ENCODE assay signal across 10 mouse cellular contexts in genomic region chr5:34932458-34932806, GRCm38 (mm10). TPM values are rescaled to one million over a fixed set of nuclear protein-coding genes. Genes with fewer than 3 reads are reported as not detected.
DNase-seq lines count a peak whose midpoint lies in the region; ATAC-seq and TF ChIP-seq lines count a peak whose summit lies in the region.
"Had no signal": no experiment of that assay in that cellular context is flagged by ENCODE, and none has a peak within 500 bp of the region (broad histone marks: within the 10 kb centered on the region; RNA-seq: fewer than 3 reads in every experiment).

No protein-coding gene starts in this region.

- peak; percentile 20; the same call in 1 of the 2 replicates for TF ChIP-seq POLR2A in heart, adult 2 months (IDR thresholded peaks at IDR 0.05; ENCODE audit: insufficient read depth, low read depth, low read length)
- TF ChIP-seq POLR2A in cortical plate, adult 2 months (IDR thresholded peaks at IDR 0.05; ENCODE audit: extremely low read depth, insufficient read depth, low read length), result no peak

- peak overlapping the region; percentile 75 for H3K27ac ChIP-seq in heart, adult 2 months
- 0 out of 2 replicates have a peak overlapping the region, but pooled peaks have one; percentile 63 for H3K27ac ChIP-seq in cortical plate, adult 2 months (ENCODE audit: insufficient read depth, low read length)
- H3K27ac ChIP-seq in heart, postnatal 0 days (ENCODE audit: low read depth), result peak overlapping the region; percentile 85
- H3K27ac ChIP-seq in lung, embryonic 14.5 days (ENCODE audit: low read depth), result peak overlapping the region; percentile 78

- H3K9ac ChIP-seq in heart, adult 2 months (ENCODE audit: low read depth, low read length), result no peak overlapping the region
- no peak overlapping the region for H3K9ac ChIP-seq in heart, postnatal 0 days (replicated peaks; ENCODE audit: low read depth, low read length)
- H3K9ac ChIP-seq in lung, embryonic 14.5 days, result no peak overlapping the region

- DNase-seq in heart, adult 2 months, result no peak
- DNase-seq in heart, postnatal 36 days, result no peak
- DNase-seq in heart, postnatal 0 days (ENCODE audit: low spot score), result no peak
- DNase-seq in lung, embryonic 14.5 days, result peak; percentile 54
- DNase-seq in frontal cortex, postnatal 14 days (ENCODE audit: low spot score in 2 of 2), result no peak
- no peak for DNase-seq in layer of hippocampus, adult 9-11 months
- DNase-seq in thymus, postnatal 0 days (ENCODE audit: low spot score), result no peak
- DNase-seq: cerebellum, adult 8-10 months had no signal

- H3K4me3 ChIP-seq in heart, adult 2 months, result no peak overlapping the region
- H3K4me3 ChIP-seq in cortical plate, adult 2 months (ENCODE audit: insufficient read depth, low read length), result no peak overlapping the region
- no peak overlapping the region for H3K4me3 ChIP-seq in heart, postnatal 0 days (ENCODE audit: low read depth, low read length)
- no peak overlapping the region for H3K4me3 ChIP-seq in lung, embryonic 14.5 days (ENCODE audit: low read depth, low read length)

- H3K36me3 ChIP-seq in heart, adult 2 months (ENCODE audit: control insufficient read depth, insufficient read depth, low read length), result peaks cover 3% of the 10 kb centered on the region; the same call in 1 of the 2 replicates
- H3K36me3 ChIP-seq in heart, postnatal 0 days (replicated peaks; ENCODE audit: control insufficient read depth, insufficient read depth, low read length), result no peaks in the 10 kb centered on the region
- no peaks in the 10 kb centered on the region for H3K36me3 ChIP-seq in lung, embryonic 14.5 days (ENCODE audit: insufficient read depth)

- intact Hi-C loops in heart, adult 2 months (cut with DNase I), result loop anchor here (2.0 kb wide), 1 partner anchor 36 kb away; no protein-coding TSS in a partner anchor
- intact Hi-C loops in heart, postnatal 36 days (cut with DNase I), result no loop called here

- TF ChIP-seq CTCF in heart, adult 2 months (IDR thresholded peaks at IDR 0.05), result no peak
- no peak for TF ChIP-seq CTCF in cortical plate, adult 2 months (IDR thresholded peaks at IDR 0.05; ENCODE audit: extremely low read depth, insufficient read depth, low read length)
- TF ChIP-seq CTCF in heart, postnatal 0 days (IDR thresholded peaks at IDR 0.05; ENCODE audit: low read depth), result no peak
- TF ChIP-seq CTCF in lung, embryonic 14.5 days (IDR thresholded peaks at IDR 0.05; ENCODE audit: low read depth), result no peak

- 32% methylated on average over 4 of the region's 4 CpGs for WGBS in heart, adult 2 months
- 39% methylated on average over 4 of the region's 4 CpGs for WGBS in heart, postnatal 0 days
- 41% methylated on average over 4 of the region's 4 CpGs for WGBS in lung, embryonic 14.5 days

- H3K9me3 ChIP-seq in heart, postnatal 0 days (replicated peaks; ENCODE audit: control insufficient read depth, low read length), result no peaks in the 10 kb centered on the region
- H3K9me3 ChIP-seq in lung, embryonic 14.5 days (ENCODE audit: low read depth, low read length), result no peaks in the 10 kb centered on the region

- H3K79me2 ChIP-seq in heart, adult 2 months (replicated peaks; ENCODE audit: control insufficient read depth, insufficient read depth, low read length), result no peaks in the 10 kb centered on the region

- peak; percentile 44; the same call in 1 of the 2 replicates for ATAC-seq in heart, postnatal 0 days (ENCODE audit: insufficient read depth, low read depth)
- 0 out of 2 replicates have a peak, but pooled peaks have one; percentile 41 for ATAC-seq in lung, embryonic 14.5 days (ENCODE audit: insufficient read depth)

- no peaks in the 10 kb centered on the region for H3K27me3 ChIP-seq in heart, adult 2 months (ENCODE audit: control insufficient read depth, insufficient read depth, low read length)
- no peaks in the 10 kb centered on the region for H3K27me3 ChIP-seq in heart, postnatal 0 days (ENCODE audit: control insufficient read depth, insufficient read depth, low read length)
- H3K27me3 ChIP-seq in lung, embryonic 14.5 days (ENCODE audit: insufficient read depth, low read length), result no peaks in the 10 kb centered on the region

- H3K4me2 ChIP-seq in heart, postnatal 0 days (ENCODE audit: low read depth, low read length), result no peak overlapping the region
- H3K4me2 ChIP-seq in lung, embryonic 14.5 days, result no peak overlapping the region

- 0 out of 2 replicates have a peak, but pooled peaks have one; percentile 20 for TF ChIP-seq EP300 in heart, adult 2 months (IDR thresholded peaks at IDR 0.05; ENCODE audit: insufficient read depth, low read depth, low read length)
- peak; percentile 58; the same call in 1 of the 2 replicates for TF ChIP-seq EP300 in heart, postnatal 0 days (IDR thresholded peaks at IDR 0.05; ENCODE audit: low read depth)

- H3K4me1 ChIP-seq in heart, adult 2 months (ENCODE audit: control insufficient read depth, insufficient read depth, low read length), result peaks cover 15% of the 10 kb centered on the region
- H3K4me1 ChIP-seq in cortical plate, adult 2 months (ENCODE audit: control insufficient read depth, insufficient read depth, low read length), result no peaks in the 10 kb centered on the region
- peaks cover 16% of the 10 kb centered on the region for H3K4me1 ChIP-seq in heart, postnatal 0 days (ENCODE audit: control insufficient read depth, insufficient read depth)
- H3K4me1 ChIP-seq in lung, embryonic 14.5 days (ENCODE audit: insufficient read depth), result peaks cover 2% of the 10 kb centered on the region; the same call in 1 of the 2 replicates

RNA-seq across cellular contexts. Expression of gene Rgs12, which starts 16.8 kb away (rescaled TPM):
- 10 to 100 TPM; 13.1 to 16.5 TPM for total RNA-seq in heart, adult 2 months (2021)
- 26.2 and 27.7 TPM in 2 replicates for polyA plus RNA-seq in heart, adult 2 months (2012; rRNA removed)
- total RNA-seq in heart, postnatal 36 days (2021), result 10 to 100 TPM; 15.6 to 16.2 TPM
- 35.4 and 40.9 TPM in 2 replicates for polyA plus RNA-seq in cortical plate, adult 2 months (2012; rRNA removed)
- total RNA-seq in heart, postnatal 0 days (2014; rRNA removed; ENCODE audit: low replicate concordance), result 51.1 and 77.3 TPM in 2 replicates
- polyA plus RNA-seq in heart, postnatal 0 days (2015; fragmentation: Nextera tagmentation; extraction: Ambion mirVana), result 27.7 and 29.2 TPM in 2 replicates
- polyA plus RNA-seq in lung, embryonic 14.5 days (2014; fragmentation: Nextera tagmentation; extraction: Ambion mirVana), result 26.6 and 31.4 TPM in 2 replicates
- 19.2 and 25.0 TPM in 2 replicates for polyA plus RNA-seq in thymus, postnatal 0 days (2015; fragmentation: Nextera tagmentation; extraction: Ambion mirVana)

RNA-seq across cellular contexts. Expression of gene Msantd1, which starts 24.6 kb away (rescaled TPM):
- total RNA-seq in heart, adult 2 months (2021), result under 1 TPM in 1 of 2 experiments, not detected in 1; 0.66 TPM
- polyA plus RNA-seq in heart, adult 2 months (2012; rRNA removed), result 0.96 and 1.0 TPM in 2 replicates
- under 1 TPM; 0.39 to 0.60 TPM for total RNA-seq in heart, postnatal 36 days (2021)
- 6.4 and 9.1 TPM in 2 replicates for polyA plus RNA-seq in cortical plate, adult 2 months (2012; rRNA removed)
- total RNA-seq in heart, postnatal 0 days (2014; rRNA removed; ENCODE audit: low replicate concordance), result not detected in 2 replicates
- 0.23 and 0.26 TPM in 2 replicates for polyA plus RNA-seq in heart, postnatal 0 days (2015; fragmentation: Nextera tagmentation; extraction: Ambion mirVana)
- 0.49 and 1.1 TPM in 2 replicates for polyA plus RNA-seq in lung, embryonic 14.5 days (2014; fragmentation: Nextera tagmentation; extraction: Ambion mirVana)
- polyA plus RNA-seq in thymus, postnatal 0 days (2015; fragmentation: Nextera tagmentation; extraction: Ambion mirVana), result 0.59 and 0.73 TPM in 2 replicates
- polyA plus RNA-seq: C2C12 had no signal
